Mouse (Mus musculus): ENCODE data around the gene Alg12.
"Not testable (repeated sequence)": the region's sequence is repeated elsewhere in the genome, so short reads cannot be mapped to it uniquely, and the experiment has no call there.

Alg12 gene

DNA sequence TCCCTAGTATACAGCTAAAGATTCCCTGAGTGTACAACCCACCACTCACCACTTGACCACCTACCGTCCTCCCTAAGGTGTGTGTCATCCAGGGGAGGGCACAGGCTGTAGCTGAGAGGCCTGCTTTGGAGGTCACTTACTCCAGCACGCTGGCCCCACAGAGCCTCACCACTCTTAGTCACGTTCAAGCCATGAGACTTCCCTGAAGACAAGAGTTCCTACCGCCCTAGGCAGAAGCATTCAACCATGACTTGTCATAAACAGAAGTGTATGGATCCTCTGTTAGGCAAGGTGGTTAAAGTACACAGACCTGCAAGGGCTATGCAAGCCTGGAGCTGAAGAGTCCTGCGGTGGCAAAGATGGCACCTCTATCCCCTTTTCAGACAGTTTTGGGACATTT, 11.6 kb upstream of the Alg12 start:
- DNase-seq, result peak; percentile 33

DNA sequence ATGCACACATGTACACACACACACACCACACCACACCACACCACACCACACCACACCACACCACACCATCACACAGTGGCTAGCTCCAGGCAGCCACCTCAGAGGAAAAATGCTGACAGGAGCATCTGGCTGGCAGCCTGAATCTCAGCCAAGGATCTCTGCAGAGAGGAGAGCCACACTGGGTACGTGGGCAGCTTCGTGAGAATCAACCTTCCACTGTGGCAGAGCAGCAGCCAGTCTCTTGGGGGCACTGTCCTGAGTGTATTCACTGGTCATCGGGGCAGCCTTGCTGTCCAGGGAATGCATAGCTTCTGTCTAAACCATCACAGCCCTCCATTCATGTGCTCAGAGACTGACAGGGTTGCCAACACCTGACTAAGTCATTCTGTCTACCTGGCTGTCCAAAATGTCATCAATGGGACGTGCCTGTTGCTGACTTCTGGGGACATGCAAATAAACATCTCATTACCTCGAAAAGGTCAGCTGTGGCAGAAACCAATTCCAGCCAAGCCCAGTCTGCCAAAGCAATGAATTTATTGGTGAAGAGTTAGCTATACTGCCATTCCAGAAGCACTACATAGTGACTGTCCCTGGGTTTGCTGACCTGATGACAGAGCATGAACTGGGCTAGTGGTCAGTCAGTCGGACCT, 10.8 kb upstream of the Alg12 start:
- peak; percentile 44 for DNase-seq

DNA sequence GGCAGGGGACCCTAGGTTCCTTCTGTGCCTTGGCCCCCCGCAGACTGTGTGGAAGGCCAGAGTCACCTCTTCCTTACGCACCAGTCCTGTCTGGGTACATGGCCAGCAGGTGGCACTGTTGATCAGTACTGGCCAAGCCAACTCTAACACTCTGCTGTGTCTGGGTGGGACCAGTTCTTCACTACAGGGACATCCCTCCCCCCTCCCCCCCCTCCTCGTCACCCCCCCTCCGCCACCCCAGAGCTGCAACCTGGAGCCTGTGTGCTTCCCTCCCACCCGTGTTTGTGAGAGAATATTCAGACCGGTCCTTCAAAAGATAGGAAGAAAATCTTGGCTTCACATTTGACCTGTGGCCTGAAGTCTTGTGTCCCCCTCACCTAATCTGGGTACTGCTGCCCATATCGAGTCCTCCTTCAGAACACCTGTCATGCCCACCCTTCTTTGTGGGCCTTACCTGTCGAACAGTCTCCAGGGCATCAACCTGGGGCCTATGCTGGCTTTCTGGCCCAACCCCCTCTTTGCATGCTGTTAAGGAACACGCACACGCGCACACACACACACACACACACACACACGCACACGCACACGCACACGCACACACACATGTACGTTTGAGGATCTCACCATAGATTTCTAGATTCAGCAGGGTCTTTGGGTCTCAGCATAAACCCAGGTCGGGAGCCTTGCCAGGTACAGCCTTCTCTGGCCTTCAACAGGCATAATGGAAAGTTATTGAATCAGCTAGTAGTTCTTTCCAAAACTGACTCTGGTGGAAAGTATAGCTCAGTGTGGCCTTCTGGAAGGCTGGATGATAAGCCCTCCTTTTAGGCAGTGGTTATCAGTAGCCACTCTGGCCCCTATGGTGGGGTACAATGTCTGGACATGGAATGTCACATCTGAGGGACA, 9.9 kb upstream of the Alg12 start:
- peak; percentile 91 for DNase-seq

DNA sequence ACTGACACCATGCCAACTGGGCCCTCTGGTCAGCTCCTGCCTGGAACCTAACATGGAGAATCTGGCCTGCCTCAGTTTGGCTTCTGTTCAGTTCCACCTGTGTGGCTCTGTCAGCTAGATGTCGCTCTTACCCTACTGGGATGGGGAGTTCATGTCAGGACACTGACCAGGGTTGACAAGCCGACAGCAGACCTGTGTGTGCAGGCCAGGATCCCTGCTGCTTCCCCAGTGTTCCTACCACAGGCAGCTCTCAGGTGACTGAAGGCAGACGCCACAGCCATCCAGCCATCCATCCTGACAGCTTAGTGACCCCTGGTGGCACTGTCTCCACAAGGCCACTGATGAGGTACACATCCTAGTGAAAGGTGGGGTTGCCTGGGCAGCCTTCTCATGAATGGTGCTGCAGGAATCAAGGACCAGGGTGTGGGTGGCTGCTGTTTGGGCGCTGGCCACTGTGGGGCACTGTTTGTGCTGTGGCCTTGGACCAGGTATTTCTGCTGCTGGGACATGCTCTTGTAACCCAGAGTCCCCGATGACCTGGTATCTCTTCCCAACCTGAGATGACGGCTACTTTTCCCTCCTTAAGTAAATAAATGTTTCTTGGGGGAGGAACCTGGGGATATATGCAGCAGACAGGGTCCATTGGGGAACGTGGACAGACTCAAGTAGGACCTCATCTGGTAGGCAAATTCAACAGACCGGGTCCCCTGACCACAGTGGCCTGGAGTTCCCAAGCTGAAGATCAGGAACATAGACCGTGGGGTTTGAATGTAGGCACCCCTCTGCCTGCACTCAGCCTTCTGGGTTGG, 9.1 kb upstream of the Alg12 start:
- DNase-seq, result peak; percentile 95

DNA sequence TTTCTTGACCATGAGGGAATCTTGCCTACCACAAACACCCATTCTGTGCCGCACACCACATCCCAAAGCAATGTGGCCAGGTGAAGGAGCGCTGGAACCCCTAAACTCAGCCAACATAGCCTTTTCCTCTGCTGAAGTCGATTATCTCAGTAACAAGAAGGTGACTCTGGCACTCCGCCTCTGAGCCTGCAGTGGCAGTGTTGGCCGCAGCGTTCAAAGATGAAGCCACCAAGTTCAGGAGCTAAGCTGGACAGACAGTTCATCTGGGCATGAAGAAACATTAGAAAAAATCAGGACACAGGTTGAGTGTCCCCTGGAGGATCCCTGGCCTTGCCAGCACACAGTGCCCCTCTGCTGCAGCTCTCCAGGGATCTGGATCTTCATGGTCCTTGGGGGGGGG, 8.3 kb upstream of the Alg12 start:
- DNase-seq, result no peak

DNA sequence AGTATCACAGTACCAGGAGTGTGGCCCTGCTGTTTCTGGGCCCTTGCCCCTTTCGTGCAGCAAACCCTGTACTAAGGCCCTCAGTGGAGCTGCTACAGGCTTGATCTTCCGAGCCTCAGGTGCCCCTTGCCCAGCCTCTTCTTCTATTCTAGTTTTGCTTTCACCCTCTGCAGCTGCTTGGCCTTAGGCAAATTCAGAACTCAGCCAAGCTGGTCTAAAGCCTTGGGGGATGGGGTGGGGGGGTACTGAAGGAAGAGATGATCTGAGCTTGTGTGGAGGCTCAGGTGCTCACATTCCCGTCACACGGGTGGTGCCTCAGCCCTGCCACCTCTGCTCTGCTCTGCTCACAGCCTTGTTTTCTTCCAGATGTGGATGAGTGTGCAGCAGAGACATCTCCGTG, 4.3 kb upstream of the Alg12 start:
- no peak for DNase-seq

DNA sequence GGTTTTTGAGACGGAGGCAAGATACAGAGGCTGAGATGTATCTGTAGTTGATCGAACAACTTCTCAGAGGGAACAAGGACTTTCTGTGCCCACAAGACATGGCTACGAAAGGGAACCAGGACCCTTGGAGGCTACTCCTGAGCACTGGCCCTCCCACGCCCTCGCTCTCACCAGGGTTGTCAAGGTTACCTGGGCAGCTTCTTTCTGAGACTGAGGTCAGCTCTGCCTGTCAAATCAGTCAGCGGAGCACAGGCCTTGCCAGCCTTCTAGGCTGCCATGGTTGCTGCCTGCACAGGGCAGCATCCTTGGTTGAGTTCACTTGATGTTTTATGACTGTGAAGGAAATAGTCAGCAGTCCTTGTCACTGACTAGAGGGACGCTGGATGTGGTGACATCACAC, 3.4 kb upstream of the Alg12 start:
- DNase-seq, result peak; percentile 23

DNA sequence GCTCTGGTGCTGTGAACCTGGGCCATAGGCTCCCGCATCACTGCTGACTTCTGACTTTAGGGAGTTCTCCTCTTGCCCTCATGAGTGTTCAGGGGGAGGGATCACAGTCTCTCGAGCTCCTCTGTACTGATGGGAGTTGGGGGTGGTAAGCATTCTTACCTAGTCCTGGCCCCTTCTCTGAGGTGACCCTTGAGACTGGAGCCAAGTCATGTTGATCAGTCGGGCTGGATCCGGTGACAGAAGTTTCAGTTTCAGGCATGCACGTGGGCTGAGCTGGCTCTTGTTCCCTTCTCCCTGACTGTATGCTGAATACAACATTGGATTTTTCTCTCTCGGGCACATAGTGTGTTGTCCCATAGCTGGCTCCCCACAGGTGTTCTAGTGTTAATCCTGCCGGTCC, 2.3 kb upstream of the Alg12 start:
- DNase-seq, result peak; percentile 44

DNA sequence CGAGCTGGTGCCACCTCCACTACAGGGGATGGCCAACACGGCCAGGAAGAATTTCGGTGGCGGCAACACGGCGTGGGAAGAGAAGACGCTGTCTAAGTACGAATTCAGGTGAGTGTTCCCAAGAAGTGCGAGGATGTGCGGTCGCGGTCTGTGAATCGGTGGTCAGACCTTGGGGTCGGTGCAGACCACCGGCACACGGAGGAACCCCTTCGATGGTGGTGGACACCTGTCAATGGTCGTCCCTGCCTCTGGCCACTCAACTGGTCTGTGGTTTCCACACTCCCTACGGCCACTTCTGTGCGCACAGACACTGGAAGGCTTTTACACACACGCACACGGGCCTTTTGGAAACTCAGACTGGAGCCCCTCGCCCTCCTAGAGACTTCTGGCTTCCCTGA, 787 bp upstream of the Alg12 start:
- DNase-seq, result no peak

DNA sequence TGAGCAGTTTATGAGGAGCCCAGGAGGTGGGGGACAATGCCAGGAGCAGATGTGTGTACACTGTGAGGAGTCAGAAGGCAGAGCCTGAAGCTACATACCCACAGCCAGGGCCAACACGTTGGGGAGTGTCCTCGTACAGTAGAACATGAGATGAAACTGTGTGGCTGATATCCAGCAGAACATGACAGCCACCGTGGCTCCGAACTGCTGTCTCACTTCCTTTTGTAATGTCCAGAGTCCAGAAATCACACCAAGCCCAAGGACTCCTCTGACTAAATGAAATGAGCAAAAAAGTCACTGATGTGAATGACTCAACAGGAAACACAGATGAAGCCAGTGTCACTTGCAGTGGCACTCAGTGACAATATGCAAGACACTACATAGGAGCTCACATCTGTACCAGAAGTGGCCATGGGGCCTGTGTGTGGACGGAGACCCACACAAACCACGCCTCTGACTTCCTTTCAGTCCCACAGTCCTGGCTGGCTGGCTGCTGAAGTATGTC, 3.9 kb downstream of the Alg12 start:
- DNase-seq, result peak; percentile 14

DNA sequence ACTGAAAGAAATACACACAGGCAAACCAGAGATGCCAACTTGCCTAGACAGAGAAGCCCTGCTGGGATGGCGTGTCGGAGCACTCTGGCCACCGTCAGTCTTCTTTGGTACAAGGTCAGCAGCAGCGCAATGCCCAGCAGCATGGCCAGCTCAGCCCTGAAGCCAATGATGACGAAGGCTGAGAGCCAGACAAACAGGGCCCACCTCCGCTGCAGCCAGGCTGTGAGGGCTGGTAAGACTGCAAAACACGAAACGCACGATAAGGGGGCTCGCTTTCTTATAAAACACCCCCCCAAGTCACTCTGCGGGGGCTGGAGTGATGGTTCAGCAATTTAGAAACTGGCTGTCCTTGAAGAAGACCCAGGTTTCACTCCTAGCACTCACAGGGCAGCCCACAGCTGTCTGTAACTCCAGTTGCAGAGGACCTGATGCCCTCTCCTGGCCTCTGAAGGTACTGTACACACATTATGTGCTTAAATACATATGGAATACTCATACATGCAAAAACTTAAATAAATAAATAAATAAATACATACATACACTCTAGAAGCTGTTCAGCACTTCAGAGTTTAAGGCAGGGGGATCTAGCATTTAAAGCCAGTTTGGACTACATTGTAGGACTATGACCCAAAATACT, 4.6 kb downstream of the Alg12 start:
- DNase-seq, result peak; percentile 11

DNA sequence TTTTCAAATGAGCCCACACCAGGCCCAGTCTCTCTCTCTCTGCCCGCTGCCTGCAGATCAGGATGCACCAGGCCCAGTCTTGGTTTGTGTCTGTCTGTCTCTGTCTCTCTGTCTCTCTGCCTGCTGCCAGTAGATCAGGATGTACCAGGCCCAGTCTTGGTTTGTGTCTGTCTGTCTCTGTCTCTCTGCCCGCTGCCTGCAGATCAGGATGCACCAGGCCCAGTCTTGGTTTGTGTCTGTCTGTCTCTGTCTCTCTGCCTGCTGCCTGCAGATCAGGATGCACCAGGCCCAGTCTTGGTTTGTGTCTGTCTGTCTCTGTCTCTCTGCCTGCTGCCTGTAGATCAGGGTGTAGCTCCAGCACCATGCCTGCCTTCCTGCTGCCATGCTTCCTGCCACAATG, 5.2 kb downstream of the Alg12 start:
- DNase-seq, result not testable (repeated sequence)

DNA sequence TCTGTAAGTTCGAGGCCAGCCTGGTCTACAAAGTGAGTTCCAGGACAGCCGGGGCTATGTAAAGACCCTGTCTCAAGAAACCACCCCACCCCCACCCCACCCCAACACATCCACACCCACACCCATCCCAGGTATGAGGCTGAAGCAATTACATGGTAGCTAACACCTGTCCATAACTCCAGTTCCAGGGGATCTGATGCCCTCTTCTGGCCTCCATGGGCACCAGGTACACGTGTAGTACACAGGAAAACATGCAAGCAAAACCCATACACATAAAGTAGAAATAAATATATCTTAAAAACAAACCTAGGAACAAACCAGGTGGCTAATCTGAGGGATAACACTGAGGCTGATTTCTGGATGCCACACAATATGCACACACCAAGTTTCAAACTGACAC, 5.9 kb downstream of the Alg12 start:
- DNase-seq, result no peak

DNA sequence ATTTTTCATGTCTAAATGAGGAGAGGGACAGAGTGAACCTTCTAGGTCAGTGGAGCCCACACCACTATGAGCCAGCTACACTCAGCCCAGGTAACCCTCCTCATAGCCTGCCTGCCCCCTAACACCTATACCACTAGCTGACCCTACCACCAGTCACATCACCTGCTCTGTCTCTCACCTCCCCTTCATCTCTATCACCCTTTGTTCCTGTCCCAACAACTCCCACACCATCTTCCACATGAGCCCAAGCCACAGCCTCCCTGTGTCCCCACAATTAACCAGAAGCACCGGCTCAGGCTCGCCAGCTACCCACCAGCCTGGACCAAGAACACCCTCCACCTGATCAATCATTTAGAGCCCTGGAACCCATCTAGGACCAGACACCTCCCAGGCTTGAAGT, 8.7 kb downstream of the Alg12 start:
- no peak for DNase-seq

DNA sequence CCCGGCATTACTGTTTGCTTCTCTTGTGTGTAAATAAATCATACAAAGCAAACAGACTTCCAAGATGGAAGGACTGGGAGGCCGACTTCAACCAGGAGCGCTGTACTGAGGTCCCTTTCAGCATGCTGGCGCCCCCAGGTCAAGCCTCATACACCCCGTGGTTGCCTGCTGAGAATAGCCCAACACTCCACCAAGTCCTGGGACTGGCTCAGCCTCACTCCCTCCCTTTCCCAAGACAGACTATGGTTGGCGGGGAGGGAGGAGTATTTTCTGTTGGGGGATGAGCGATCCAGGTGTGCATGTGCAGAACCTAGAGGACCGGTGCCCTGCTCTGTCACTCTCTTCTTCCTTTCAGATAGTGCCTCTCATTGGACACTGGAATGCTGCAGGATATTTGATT, 11.0 kb downstream of the Alg12 start:
- DNase-seq, result no peak

DNA sequence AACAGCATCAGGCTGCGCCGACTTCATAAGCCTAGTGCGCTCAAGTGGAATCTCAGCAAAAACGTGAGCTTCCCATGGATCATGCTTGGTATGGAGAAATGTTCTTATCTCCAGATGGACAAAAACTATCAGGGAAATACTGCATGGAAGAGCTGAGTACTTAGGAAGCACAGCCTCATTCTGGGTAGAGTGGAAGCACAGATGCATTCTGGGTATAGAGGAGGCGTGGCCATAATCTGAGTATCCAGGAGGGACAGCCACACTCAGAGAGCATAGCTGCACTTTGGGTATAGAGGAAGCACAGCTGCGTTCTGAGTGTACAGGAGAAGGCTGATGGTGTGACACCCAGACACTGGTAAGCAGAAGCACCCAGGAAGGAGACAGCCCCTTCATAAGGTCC, 16.8 kb downstream of the Alg12 start:
- no peak for DNase-seq

DNA sequence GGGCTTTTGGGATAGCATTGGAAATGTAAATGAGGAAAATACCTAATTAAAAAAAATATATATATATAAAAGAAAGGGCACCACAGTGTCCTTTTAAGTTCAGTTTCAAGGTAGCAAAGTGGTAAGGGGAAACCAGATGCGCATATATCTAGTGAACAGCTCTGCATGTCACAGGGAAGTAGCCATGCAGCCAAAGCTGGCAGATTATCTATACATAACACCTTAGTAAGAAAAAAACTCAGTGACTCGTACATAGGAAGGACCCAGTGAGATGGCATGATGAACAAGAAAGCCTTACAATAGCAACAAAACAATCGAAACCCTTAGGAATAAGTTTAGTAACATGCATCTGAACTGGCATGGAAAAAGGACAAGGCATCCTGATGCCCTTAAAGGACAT, 17.2 kb downstream of the Alg12 start:
- no peak for DNase-seq

DNA sequence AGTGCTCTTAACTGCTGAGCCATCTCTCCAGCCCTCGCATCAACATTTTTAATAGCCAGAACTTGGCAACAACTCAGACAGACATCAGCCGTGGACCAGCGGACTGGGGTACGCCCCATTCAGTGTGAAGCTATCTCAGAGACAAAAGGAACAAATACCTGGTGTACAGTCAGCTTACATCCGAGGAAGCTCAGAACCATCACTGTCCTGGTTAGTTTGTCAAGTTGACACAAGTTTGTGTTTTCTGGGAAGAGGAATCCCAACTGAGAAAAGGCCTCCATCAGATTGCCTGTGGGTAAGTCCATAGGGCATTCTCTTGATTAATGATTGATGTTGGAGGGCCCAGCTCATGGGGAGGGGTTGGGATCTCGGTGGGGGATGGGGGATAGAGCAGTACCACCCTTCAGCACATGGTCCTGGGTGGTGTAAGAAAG, 18.2 kb downstream of the Alg12 start:
- DNase-seq, result no peak

DNA sequence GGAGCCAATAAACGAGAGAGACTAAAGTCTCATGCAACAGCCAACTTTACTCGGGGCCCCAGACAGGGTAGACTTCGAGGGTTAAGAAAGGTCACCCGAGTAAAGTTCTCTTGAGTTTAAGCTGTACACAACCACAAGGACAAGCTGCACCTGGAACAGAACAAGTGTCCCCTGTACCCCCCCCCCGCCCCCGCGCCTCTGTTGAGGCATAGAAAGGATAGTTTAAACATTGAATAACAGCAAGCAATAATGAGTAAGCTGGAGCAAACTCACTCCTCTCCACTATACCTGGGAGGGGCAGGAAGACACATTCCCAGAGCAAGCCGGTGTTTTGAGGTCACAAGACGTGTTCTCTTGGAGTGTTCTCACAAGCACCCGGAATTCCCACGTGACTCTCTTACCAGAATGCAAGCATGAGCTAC, 19.2 kb downstream of the Alg12 start:
- no peak for DNase-seq

DNA sequence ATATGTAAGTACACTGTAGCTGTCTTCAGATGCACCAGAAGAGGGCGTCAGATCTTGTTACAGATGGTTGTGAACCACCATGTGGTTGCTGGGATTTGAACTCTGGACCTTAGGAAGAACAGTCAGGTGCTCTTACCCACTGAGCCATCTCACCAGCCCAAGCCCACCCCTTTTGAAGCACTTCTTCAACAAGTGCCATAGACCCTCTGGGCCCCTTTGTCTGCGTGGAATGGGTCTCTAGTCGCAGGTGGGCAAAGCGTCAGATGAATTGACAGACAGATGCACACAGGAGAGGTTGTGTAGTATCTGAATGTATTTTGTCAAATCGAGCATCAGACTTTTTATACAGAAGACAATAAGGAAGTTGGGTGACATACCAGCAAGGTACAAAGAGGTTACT, 24.4 kb downstream of the Alg12 start:
- not testable (repeated sequence) for DNase-seq

DNA sequence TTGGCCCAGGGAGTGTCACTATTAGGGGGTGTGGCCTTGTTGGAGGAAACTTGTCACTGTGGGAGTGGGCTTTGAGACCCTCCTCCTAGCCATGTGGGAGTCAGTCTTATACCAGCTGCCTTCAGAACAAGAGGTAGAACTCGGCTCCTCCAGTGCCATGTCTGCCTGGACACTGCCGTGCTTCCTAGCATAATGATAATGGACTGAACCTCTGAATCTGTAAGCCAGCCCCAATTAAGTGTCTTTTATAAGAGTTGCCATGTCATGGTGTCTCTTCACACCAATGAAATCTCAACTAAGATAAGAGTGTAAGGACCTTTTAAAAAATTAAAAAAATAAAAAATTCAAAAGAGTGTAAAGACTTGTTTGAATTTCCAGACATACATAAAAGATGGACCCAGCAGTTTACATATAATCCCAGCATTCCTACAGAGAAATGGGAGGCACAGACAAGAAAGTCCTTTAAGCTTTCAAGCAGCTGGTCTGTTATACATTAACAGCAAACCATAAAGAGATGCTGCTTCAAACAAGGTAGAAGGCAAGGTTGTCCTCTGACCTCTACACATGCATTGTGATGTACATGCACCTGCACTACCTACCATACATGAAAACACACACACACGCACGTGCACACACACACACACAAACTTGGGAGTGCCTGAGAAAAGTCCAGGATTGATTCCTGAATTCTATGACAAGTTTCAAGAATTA, 26.8 kb downstream of the Alg12 start:
- DNase-seq, result no peak

DNA sequence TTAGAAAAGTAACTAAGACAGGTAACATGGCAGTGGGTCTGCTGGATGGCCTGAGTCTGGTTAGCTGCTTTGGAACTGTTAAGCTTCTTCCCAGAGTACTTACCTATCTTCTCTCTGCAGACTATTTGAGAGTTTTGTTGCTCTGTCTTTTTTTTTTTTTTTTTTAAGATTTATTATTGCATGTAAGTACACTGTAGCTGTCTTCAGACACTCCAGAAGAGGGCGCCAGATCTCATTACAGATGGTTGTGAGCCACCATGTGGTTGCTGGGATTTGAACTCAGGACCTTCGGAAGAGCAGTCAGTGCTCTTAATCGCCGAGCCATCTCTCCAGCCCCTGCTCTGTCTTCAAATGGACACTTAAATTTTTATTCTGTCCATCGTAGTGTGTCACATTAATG, 44.5 kb downstream of the Alg12 start:
- DNase-seq, result not testable (repeated sequence)
